Mouse (Mus musculus): ENCODE results near the gene Wnt10a. TPM values are rescaled to one million over a fixed set of nuclear protein-coding genes. Genes with fewer than 3 reads are reported as not detected.
"Not testable (repeated sequence)": the region's sequence is repeated elsewhere in the genome, so short reads cannot be mapped to it uniquely, and the experiment has no call there.

The Wnt10a gene
- polyA plus RNA-seq, 1 experiment from 2014 or later, result 0.69 TPM

- Histone ChIP-seq H3K36me3 (ENCODE audit: control insufficient read depth, insufficient read depth, low read length) (no peaks in the 10 kb centered on the region), H3K27ac (ENCODE audit: low read depth, low read length) (no peak overlapping the region), H3K9me3 (replicated peaks; ENCODE audit: control insufficient read depth, low read length) (no peaks in the 10 kb centered on the region), H3K27me3 (replicated peaks; ENCODE audit: control insufficient read depth, insufficient read depth, low read length) (peaks cover 83% of the 10 kb centered on the region), H3K4me1 (ENCODE audit: control insufficient read depth, insufficient read depth, low read length) (peaks cover 14% of the 10 kb centered on the region), H3K4me2 (ENCODE audit: low read length) (no peak overlapping the region), H3K9ac (ENCODE audit: low read length) (no peak overlapping the region), H3K4me3 (ENCODE audit: low read depth, low read length) (no peak overlapping the region)
- WGBS, result 13% methylated on average over 4 of the region's 4 CpGs
- ATAC-seq (no peak), DNase-seq (ENCODE audit: low spot score) (no peak)
These were observed 14.1 kb downstream of the Wnt10a start for GRCm38 (mm10) chr1:74805340-74805835.

- no peak overlapping the region for H3K4me3 ChIP-seq (ENCODE audit: low read depth, low read length)
- peaks cover 10% of the 10 kb centered on the region for H3K4me1 ChIP-seq (ENCODE audit: control insufficient read depth, insufficient read depth, low read length)
- H3K9ac ChIP-seq (ENCODE audit: low read length), result no peak overlapping the region
- H3K9me3 ChIP-seq (replicated peaks; ENCODE audit: control insufficient read depth, low read length), result no peaks in the 10 kb centered on the region
- ATAC-seq (no peak), DNase-seq (ENCODE audit: low spot score) (no peak)
- H3K36me3 ChIP-seq (ENCODE audit: control insufficient read depth, insufficient read depth, low read length), result no peaks in the 10 kb centered on the region
- H3K4me2 ChIP-seq (ENCODE audit: low read length), result no peak overlapping the region
- peaks cover 79% of the 10 kb centered on the region for H3K27me3 ChIP-seq (replicated peaks; ENCODE audit: control insufficient read depth, insufficient read depth, low read length)
- H3K27ac ChIP-seq (ENCODE audit: low read depth, low read length), result no peak overlapping the region
- WGBS, result 7% methylated on average over 5 of the region's 5 CpGs
These were observed 14.5 kb downstream of the Wnt10a start for GRCm38 (mm10) chr1:74805843-74806242.

- H3K36me3 ChIP-seq (ENCODE audit: control insufficient read depth, insufficient read depth, low read length), result no peaks in the 10 kb centered on the region
- H3K4me1 ChIP-seq (ENCODE audit: control insufficient read depth, insufficient read depth, low read length), result peaks cover 10% of the 10 kb centered on the region
- DNase-seq (ENCODE audit: low spot score) (peak; percentile 71), ATAC-seq (peak; percentile 20)
- H3K4me2 ChIP-seq (ENCODE audit: low read length), result peak overlapping the region; percentile 58
- H3K4me3 ChIP-seq (ENCODE audit: low read depth, low read length), result peak overlapping the region; percentile 25
- H3K27me3 ChIP-seq (replicated peaks; ENCODE audit: control insufficient read depth, insufficient read depth, low read length), result peaks cover 73% of the 10 kb centered on the region
- under 1% methylated on average over 36 of the region's 38 CpGs for WGBS
- H3K27ac ChIP-seq (ENCODE audit: low read depth, low read length), result 0 out of 2 replicates have a peak overlapping the region, but pooled peaks have one; percentile 9
- H3K9ac ChIP-seq (ENCODE audit: low read length), result peak overlapping the region; percentile 47
- H3K9me3 ChIP-seq (replicated peaks; ENCODE audit: control insufficient read depth, low read length), result no peaks in the 10 kb centered on the region
These were observed 15.3 kb downstream of the Wnt10a start for GRCm38 (mm10) chr1:74806360-74807311.

- Histone ChIP-seq H3K9me3 (replicated peaks; ENCODE audit: control insufficient read depth, low read length) (no peaks in the 10 kb centered on the region), H3K27me3 (replicated peaks; ENCODE audit: control insufficient read depth, insufficient read depth, low read length) (peaks cover 63% of the 10 kb centered on the region), H3K36me3 (ENCODE audit: control insufficient read depth, insufficient read depth, low read length) (no peaks in the 10 kb centered on the region), H3K9ac (ENCODE audit: low read length) (no peak overlapping the region), H3K4me3 (ENCODE audit: low read depth, low read length) (peak overlapping the region; percentile 25; the same call in 1 of the 2 replicates), H3K4me2 (ENCODE audit: low read length) (peak overlapping the region; percentile 58), H3K4me1 (ENCODE audit: control insufficient read depth, insufficient read depth, low read length) (peaks cover 10% of the 10 kb centered on the region), H3K27ac (ENCODE audit: low read depth, low read length) (no peak overlapping the region)
- 4% methylated on average over 23 of the region's 23 CpGs for WGBS
- DNase-seq (ENCODE audit: low spot score) (peak; percentile 34), ATAC-seq (peak; percentile 21)
These were observed 16.3 kb downstream of the Wnt10a start for GRCm38 (mm10) chr1:74807551-74808071.

GRCm38 (mm10) chr1:74808078-74808477, 16.8 kb downstream of the Wnt10a start:
- ATAC-seq (peak; percentile 64), DNase-seq (ENCODE audit: low spot score) (peak; percentile 90)
- no peaks in the 10 kb centered on the region for H3K36me3 ChIP-seq (ENCODE audit: control insufficient read depth, insufficient read depth, low read length)
- under 1% methylated on average over 16 of the region's 16 CpGs for WGBS
- no peak overlapping the region for H3K9ac ChIP-seq (ENCODE audit: low read length)
- H3K9me3 ChIP-seq (replicated peaks; ENCODE audit: control insufficient read depth, low read length), result no peaks in the 10 kb centered on the region
- H3K27ac ChIP-seq (ENCODE audit: low read depth, low read length), result no peak overlapping the region
- H3K4me3 ChIP-seq (ENCODE audit: low read depth, low read length), result no peak overlapping the region
- H3K4me2 ChIP-seq (ENCODE audit: low read length), result peak overlapping the region; percentile 58; the same call in 1 of the 2 replicates
- H3K27me3 ChIP-seq (replicated peaks; ENCODE audit: control insufficient read depth, insufficient read depth, low read length), result peaks cover 59% of the 10 kb centered on the region
- H3K4me1 ChIP-seq (ENCODE audit: control insufficient read depth, insufficient read depth, low read length), result peaks cover 10% of the 10 kb centered on the region

GRCm38 (mm10) chr1:74809007-74809406, 17.7 kb downstream of the Wnt10a start:
- Histone ChIP-seq H3K9ac (ENCODE audit: low read length) (no peak overlapping the region), H3K27ac (ENCODE audit: low read depth, low read length) (no peak overlapping the region), H3K36me3 (ENCODE audit: control insufficient read depth, insufficient read depth, low read length) (no peaks in the 10 kb centered on the region), H3K4me2 (ENCODE audit: low read length) (no peak overlapping the region), H3K9me3 (replicated peaks; ENCODE audit: control insufficient read depth, low read length) (no peaks in the 10 kb centered on the region), H3K4me3 (ENCODE audit: low read depth, low read length) (no peak overlapping the region), H3K27me3 (replicated peaks; ENCODE audit: control insufficient read depth, insufficient read depth, low read length) (peaks cover 50% of the 10 kb centered on the region), H3K4me1 (ENCODE audit: control insufficient read depth, insufficient read depth, low read length) (peaks cover 10% of the 10 kb centered on the region)
- WGBS, result 58% methylated on average over 10 of the region's 10 CpGs
- DNase-seq (ENCODE audit: low spot score) (no peak), ATAC-seq (no peak)

GRCm38 (mm10) chr1:74814931-74815647, 23.8 kb downstream of the Wnt10a start:
- ATAC-seq, result no peak
- no peaks in the 10 kb centered on the region; the same call in 1 of the 2 replicates for H3K4me1 ChIP-seq (ENCODE audit: control insufficient read depth, insufficient read depth, low read length)
- no peak overlapping the region for H3K9ac ChIP-seq (ENCODE audit: low read length)
- no peak overlapping the region for H3K4me2 ChIP-seq (ENCODE audit: low read length)
- 79% methylated on average over 9 of the region's 9 CpGs for WGBS
- no peaks in the 10 kb centered on the region for H3K9me3 ChIP-seq (replicated peaks; ENCODE audit: control insufficient read depth, low read length)
- H3K27ac ChIP-seq (ENCODE audit: low read depth, low read length), result no peak overlapping the region
- no peak for DNase-seq (ENCODE audit: low spot score)
- no peak overlapping the region for H3K4me3 ChIP-seq (ENCODE audit: low read depth, low read length)
- H3K27me3 ChIP-seq (replicated peaks; ENCODE audit: control insufficient read depth, insufficient read depth, low read length), result no peaks in the 10 kb centered on the region
- no peaks in the 10 kb centered on the region for H3K36me3 ChIP-seq (ENCODE audit: control insufficient read depth, insufficient read depth, low read length)

- H3K36me3 ChIP-seq (ENCODE audit: control insufficient read depth, insufficient read depth, low read length); H3K9ac ChIP-seq (ENCODE audit: low read length); H3K9me3 ChIP-seq (replicated peaks; ENCODE audit: control insufficient read depth, low read length); H3K27me3 ChIP-seq (replicated peaks; ENCODE audit: control insufficient read depth, insufficient read depth, low read length); DNase-seq (ENCODE audit: low spot score); H3K4me2 ChIP-seq (ENCODE audit: low read length); H3K4me1 ChIP-seq (ENCODE audit: control insufficient read depth, insufficient read depth, low read length); H3K4me3 ChIP-seq (ENCODE audit: low read depth, low read length); ATAC-seq; H3K27ac ChIP-seq (ENCODE audit: low read depth, low read length): not testable (repeated sequence)
- WGBS, result 95% methylated on average over 6 of the region's 6 CpGs
These were observed 24.6 kb downstream of the Wnt10a start for GRCm38 (mm10) chr1:74815965-74816364.
